Comparison of ENCODE assay signal across 10 mouse cellular contexts in genomic region chr5:113716581-113717388, GRCm38 (mm10). TPM values are rescaled to one million over a fixed set of nuclear protein-coding genes. Genes with fewer than 3 reads are reported as not detected.
DNase-seq lines count a peak whose midpoint lies in the region; ATAC-seq lines count a peak whose summit lies in the region.
"Had no signal": no experiment of that assay in that cellular context is flagged by ENCODE, and none has a peak within 500 bp of the region (broad histone marks: within the 10 kb centered on the region; RNA-seq: fewer than 3 reads in every experiment).

No protein-coding gene starts in this region.

- H3K27me3 ChIP-seq in hindbrain, embryonic 15.5 days, result no peaks in the 10 kb centered on the region

- H3K9ac ChIP-seq in hindbrain, embryonic 15.5 days, result no peak overlapping the region
- H3K9ac ChIP-seq: heart, embryonic 13.5 days had no signal

- peak; percentile 47 to 50 for DNase-seq in cerebellum, postnatal 25 days
- DNase-seq in cerebellum, adult 11 months, result no peak
- peak; percentile 49 for DNase-seq in 416B (ENCODE audit: low read depth)
- peak; percentile 91 for DNase-seq in embryo, embryonic 11 days
- DNase-seq in right cerebral cortex, postnatal 4 days, result peak; percentile 60
- no peak for DNase-seq in gastrocnemius, adult 8-10 months (ENCODE audit: low spot score in 2 of 2)

- H3K36me3 ChIP-seq in hindbrain, embryonic 15.5 days, result no peaks in the 10 kb centered on the region
- H3K36me3 ChIP-seq: heart, embryonic 13.5 days had no signal

- H3K9me3 ChIP-seq in hindbrain, embryonic 15.5 days, result no peaks in the 10 kb centered on the region
- H3K9me3 ChIP-seq: heart, embryonic 13.5 days had no signal

- H3K27ac ChIP-seq in hindbrain, embryonic 15.5 days (replicated peaks), result peak overlapping the region; percentile 88
- H3K27ac ChIP-seq: heart, embryonic 13.5 days had no signal

- WGBS in hindbrain, embryonic 15.5 days, result 6% methylated on average over 11 of the region's 12 CpGs

- H3K4me2 ChIP-seq in hindbrain, embryonic 15.5 days, result peak overlapping the region; percentile 35
- H3K4me2 ChIP-seq: heart, embryonic 13.5 days had no signal

- peaks cover 38% of the 10 kb centered on the region for H3K4me1 ChIP-seq in hindbrain, embryonic 15.5 days (replicated peaks)
- H3K4me1 ChIP-seq: heart, embryonic 13.5 days had no signal

- H3K4me3 ChIP-seq in hindbrain, embryonic 15.5 days, result no peak overlapping the region
- H3K4me3 ChIP-seq: heart, embryonic 13.5 days had no signal

- peak; percentile 89 for ATAC-seq in hindbrain, embryonic 15.5 days (ENCODE audit: low FRiP score, low read depth)
- peak; percentile 50; the same call in 1 of the 2 replicates for ATAC-seq in megakaryocyte progenitor cell, adult 5-6 weeks (replicated peaks; ENCODE audit: poor library complexity)

RNA-seq across cellular contexts. Expression of gene 1700069L16Rik, which starts 7.8 kb away (rescaled TPM):
- not detected in 2 replicates for polyA plus RNA-seq in hindbrain, embryonic 15.5 days (2015; fragmentation: Nextera tagmentation; extraction: Ambion mirVana)
- not detected in 2 replicates for total RNA-seq in megakaryocyte progenitor cell, adult 5-6 weeks (2015)
- total RNA-seq in megakaryocyte progenitor cell, adult 5-6 weeks (2017), result not detected in 2 replicates
- not detected for total RNA-seq in gastrocnemius, adult 8-10 months (2022)
- total RNA-seq: CH12.LX had no signal
- polyA plus RNA-seq: heart, embryonic 13.5 days had no signal

RNA-seq across cellular contexts. Expression of gene Ficd, which starts 18.8 kb away (rescaled TPM):
- 10.6 and 10.9 TPM in 2 replicates for polyA plus RNA-seq in hindbrain, embryonic 15.5 days (2015; fragmentation: Nextera tagmentation; extraction: Ambion mirVana)
- total RNA-seq in megakaryocyte progenitor cell, adult 5-6 weeks (2015), result 2.5 and 3.1 TPM in 2 replicates
- 1.5 and 2.6 TPM in 2 replicates for total RNA-seq in megakaryocyte progenitor cell, adult 5-6 weeks (2017)
- 1 to 10 TPM; 9.6 to 9.8 (median 9.7) TPM for total RNA-seq in gastrocnemius, adult 8-10 months (2022)

RNA-seq across cellular contexts. Expression of gene Sart3, which starts 55.5 kb away (rescaled TPM):
- polyA plus RNA-seq in hindbrain, embryonic 15.5 days (2015; fragmentation: Nextera tagmentation; extraction: Ambion mirVana), result 45.7 and 47.4 TPM in 2 replicates
- 16.2 and 17.2 TPM in 2 replicates for total RNA-seq in megakaryocyte progenitor cell, adult 5-6 weeks (2015)
- 26.0 and 37.7 TPM in 2 replicates for total RNA-seq in megakaryocyte progenitor cell, adult 5-6 weeks (2017)
- total RNA-seq in gastrocnemius, adult 8-10 months (2022), result 1 to 10 TPM; 6.3 to 6.9 (median 6.7) TPM

RNA-seq across cellular contexts. Expression of gene Iscu, which starts 55.8 kb away (rescaled TPM):
- 87.6 and 89.9 TPM in 2 replicates for polyA plus RNA-seq in hindbrain, embryonic 15.5 days (2015; fragmentation: Nextera tagmentation; extraction: Ambion mirVana)
- 108 TPM in 2 replicates for total RNA-seq in megakaryocyte progenitor cell, adult 5-6 weeks (2015)
- total RNA-seq in megakaryocyte progenitor cell, adult 5-6 weeks (2017), result 87.2 and 98.4 TPM in 2 replicates
- total RNA-seq in gastrocnemius, adult 8-10 months (2022), result 100 to 1,000 TPM; 156 to 185 (median 175) TPM

Comparison
In these comparisons a context has a peak if more than half of its experiments do, and no peak if none do; other contexts are left out.
1. DNase-seq: peak in cerebellum, postnatal 25 days (2 of 2), 416B (single experiment), embryo, embryonic 11 days (single experiment) and right cerebral cortex, postnatal 4 days (single experiment); none in cerebellum, adult 11 months (single experiment) and gastrocnemius, adult 8-10 months (0 of 2).